Mouse (Mus musculus) regulatory T cell (primary cell): Measurements from ENCODE around the gene Megf9.

Experiments used
- in situ Hi-C: fragments of 300-600 bp; cut with MboI, MseI; formaldehyde crosslinking; loops from one replicate; pipeline ENCODE4 v1.15.1; 2025; ENCODE audit warnings: high pct_unique_total_duplicates

Megf9 gene

DNA sequence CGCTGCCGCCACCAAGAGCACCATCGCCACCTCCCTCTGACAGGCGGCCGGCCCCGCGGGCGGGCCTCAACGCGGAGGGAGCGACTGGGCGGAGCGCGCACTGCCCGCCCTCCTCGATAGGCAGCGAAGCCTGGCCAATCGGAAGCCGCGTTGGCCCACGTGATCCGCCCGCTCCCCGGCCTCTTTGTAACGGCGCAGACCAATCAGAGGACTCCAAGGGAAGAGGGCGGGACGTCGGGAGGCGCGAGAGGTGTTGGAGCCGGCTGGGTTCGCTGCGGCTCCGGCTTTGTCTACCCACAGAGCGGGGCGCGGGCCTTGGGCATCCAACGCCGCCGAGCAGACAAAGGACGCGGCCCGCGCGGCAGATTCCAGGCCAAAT is at the start of gene Megf9:
TSS of gene Megf9 (minus strand) at position 105 of the 379 bp plus-strand sequence.
- in situ Hi-C loops: loop anchor here (5.0 kb wide), 2 partner anchors 123 to 1662 kb away; partner anchors contain the start of gene Cdk5rap2

GRCm38 (mm10) chr4:70579654-70580053 is 44.9 kb upstream of the Megf9 start:
- in situ Hi-C loops: no loop called here

GRCm38 (mm10) chr4:70578301-70578700 is 43.5 kb upstream of the Megf9 start:
- in situ Hi-C loops: no loop called here

GRCm38 (mm10) chr4:70576096-70576495 is 41.3 kb upstream of the Megf9 start:
- in situ Hi-C loops: no loop called here

GRCm38 (mm10) chr4:70573926-70574325 is 39.1 kb upstream of the Megf9 start:
- in situ Hi-C loops: no loop called here

DNA sequence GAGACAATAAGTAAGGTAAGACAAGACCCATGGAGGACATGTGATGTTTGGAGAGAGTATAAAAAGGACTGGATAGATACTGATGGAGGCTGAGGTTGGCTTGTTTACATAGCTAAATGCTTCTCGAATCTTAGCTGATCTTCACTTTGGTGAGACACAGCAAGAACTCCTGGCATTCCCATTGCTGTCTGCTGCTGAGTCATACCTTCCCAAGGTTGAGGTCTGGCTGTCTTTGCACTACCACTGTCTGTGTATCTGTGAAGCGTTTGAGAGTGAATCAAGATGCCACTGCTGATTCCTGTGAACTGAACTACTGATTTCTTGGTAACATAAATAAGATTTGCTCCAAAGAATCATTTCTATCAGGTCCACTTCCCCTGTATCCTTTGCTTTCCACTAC is 19.1 kb upstream of the Megf9 start:
- in situ Hi-C loops: no loop called here

DNA sequence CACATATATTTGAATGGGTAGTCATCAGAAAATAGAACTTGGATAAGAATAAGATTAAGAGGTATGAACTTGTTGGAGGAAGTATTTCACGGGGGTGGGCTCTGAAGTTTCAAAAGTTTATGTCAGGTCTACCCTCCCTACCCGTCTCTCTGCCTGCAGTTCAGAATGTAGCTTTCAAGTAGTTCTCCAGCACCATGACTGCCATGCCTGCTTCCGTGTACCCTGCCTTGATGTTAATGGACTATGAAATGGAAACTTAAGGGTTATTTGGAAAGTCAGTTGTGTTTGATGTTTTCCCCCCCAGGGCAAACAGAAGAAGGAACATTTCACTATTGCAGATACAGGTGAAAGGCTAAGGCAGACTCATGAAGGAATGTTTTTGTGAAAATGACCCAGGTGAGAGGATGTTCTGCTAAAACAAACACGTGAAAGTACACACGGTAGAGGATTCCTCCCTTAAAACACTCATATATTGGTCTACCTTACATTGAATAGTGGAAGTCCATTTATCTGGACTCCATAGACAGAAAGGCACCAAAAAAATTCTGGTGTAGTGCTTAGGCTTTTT is 18.5 kb upstream of the Megf9 start:
- in situ Hi-C loops: no loop called here

DNA sequence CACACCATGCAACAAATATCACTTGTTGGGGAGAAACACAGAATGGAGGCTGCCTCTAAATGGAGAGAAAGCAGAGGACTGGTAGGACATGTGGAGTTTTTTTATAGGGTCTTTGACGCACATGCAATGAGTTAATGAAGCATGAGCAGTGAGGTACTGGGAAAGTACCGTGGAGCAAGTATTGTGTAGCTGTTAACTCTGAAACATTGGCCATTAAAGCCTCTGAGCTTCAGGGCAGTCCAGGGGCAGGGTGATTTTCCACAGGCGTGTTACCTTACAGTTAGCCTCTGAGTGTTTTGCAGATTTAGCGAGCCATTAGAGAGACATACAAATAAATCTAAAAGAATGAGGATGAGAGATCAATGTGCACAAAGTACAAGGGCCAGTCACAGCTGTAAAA is 17.3 kb upstream of the Megf9 start:
- in situ Hi-C loops: no loop called here

DNA sequence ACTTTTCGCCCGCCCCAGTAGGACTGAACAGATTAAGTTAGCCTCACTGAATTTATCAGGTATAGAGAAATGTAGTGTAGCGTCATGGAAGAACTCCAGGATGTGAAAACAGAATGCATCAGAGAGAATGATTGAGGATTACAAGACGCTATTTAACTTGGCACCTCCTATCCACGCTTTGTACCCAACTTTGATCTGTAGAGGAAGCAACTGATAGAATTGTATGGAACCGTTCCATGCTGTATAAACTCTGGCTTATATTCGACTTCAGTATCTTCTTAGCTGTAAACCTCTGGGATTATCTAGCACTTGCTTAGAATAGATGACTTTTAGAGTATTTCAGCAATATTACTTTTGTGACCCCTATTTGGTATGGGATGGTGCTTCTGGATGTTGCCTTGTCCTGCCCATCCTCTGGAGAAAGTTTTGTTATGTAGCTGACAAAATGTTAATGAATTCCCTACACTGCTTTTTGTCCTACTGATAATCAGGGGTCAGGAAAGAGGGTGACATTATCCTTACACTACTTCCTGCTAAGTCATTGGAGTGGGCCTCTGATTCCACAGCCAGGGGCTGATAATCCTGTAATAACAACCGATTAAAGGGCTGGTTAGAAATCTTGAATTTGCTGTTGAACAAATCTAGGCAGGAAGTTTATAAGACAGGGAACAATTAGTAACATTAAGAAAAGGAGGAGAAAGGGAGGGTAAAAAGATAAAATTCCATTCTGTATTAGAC is 12.8 kb upstream of the Megf9 start:
- in situ Hi-C loops: no loop called here

DNA sequence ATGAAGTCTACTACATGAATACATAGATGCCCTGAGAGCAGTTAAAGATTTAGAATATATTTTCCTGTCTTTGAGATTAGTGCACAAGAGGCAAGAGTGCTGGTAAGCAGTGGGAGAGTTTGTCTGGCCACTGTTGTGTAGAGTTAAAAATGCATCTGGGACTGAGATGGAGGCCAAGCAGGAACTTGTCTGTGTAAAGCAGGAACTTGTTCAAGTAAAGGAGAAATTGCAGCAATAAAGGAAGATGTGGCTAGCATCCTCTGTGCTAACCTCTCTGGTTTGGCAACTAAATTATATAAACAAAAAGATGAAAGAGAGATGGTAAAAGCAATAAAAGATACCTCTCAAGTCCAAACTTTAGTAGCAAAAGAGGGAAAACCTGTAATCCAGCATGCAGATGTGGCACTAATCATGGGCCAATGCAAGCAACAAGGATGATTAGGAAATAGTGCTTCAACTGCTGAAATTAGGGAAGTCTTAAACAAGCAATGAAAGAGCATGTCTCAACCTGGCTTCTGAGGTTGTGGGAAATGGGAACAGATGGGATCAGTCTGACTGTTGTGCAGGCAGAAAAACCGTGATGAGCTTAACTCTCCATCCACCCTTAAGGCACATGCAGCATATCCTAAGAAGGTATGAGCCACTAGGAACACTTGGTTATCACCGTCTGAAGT is 11.2 kb upstream of the Megf9 start:
- in situ Hi-C loops: no loop called here

- in situ Hi-C loops: no loop called here
These were observed 9.6 kb upstream of the Megf9 start for GRCm38 (mm10) chr4:70544390-70544789.

GRCm38 (mm10) chr4:70542387-70542786 is 7.6 kb upstream of the Megf9 start:
- in situ Hi-C loops: no loop called here

DNA sequence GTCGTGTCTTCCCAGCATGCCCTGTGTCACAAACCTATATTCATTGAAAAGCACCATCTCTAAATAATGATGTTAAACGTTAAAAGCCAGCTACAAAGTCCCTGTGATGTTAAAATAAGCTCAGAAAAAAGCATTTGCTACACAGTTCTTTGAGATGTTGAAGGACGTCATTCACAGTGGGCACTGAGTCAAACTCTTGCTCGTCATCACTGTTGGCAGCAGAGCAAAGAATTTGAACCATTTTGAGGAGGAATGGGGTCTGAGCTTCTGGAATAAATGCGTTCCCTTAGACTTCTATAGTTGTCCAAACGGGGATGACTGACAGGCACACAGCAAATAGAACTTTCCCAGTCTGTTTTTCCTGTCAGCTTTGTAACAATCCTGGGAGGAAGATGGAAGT is 5.9 kb upstream of the Megf9 start:
- in situ Hi-C loops: no loop called here

GRCm38 (mm10) chr4:70536661-70537580 is 2.1 kb upstream of the Megf9 start:
- in situ Hi-C loops: loop anchor here (5.0 kb wide), 1 partner anchor 125 kb away; the partner anchor contains the start of gene Cdk5rap2

- in situ Hi-C loops: loop anchor here (5.0 kb wide), 1 partner anchor 124 kb away; the partner anchor contains the start of gene Cdk5rap2
These were observed 1.0 kb upstream of the Megf9 start for GRCm38 (mm10) chr4:70535711-70536311.

GRCm38 (mm10) chr4:70535289-70535688 is 494 bp upstream of the Megf9 start:
- in situ Hi-C loops: loop anchor here (5.0 kb wide), 1 partner anchor 123 kb away; the partner anchor contains the start of gene Cdk5rap2

DNA sequence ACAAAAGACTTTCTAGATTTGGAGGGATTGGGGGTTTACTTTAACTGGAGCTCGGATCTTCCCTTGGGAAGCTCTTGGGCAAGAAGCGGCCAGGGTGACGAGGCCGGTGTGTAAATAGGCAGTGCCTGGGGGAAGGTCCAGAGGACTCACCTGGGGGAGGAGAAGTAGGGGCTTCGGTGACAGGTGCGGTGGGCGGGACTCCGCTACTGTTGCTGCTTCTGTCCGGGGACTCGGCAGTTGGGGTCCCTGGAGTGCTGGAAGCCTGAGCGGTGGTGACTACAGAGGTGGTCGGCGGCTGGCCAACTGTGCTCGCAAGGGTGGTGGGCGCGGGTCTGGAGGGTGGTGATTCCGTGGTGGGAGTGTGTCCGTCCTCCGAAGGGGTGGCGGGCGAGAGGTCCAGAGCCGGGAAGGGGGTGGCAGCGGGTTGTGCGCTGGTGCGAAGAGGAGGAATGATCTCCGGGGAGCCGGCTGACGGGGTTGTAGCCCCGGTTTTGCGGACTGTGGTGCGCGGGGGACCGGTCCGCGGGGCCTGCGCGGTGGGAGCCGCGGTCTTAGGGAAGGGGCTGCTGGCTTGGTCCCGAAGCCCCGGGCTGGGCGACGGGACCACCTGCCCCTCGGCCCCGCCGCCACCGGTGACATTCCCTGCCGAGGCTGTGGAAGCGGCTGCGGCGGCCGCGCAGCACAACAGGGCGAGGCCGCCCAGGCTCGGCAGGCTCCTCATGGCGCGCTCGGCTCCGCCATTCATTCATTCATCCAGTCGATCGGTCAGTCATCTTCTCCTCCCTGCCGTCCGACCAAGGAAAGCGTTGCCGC is 511 bp downstream of the Megf9 start:
- in situ Hi-C loops: loop anchor here (5.0 kb wide), 1 partner anchor 1663 kb away; no protein-coding TSS in a partner anchor

DNA sequence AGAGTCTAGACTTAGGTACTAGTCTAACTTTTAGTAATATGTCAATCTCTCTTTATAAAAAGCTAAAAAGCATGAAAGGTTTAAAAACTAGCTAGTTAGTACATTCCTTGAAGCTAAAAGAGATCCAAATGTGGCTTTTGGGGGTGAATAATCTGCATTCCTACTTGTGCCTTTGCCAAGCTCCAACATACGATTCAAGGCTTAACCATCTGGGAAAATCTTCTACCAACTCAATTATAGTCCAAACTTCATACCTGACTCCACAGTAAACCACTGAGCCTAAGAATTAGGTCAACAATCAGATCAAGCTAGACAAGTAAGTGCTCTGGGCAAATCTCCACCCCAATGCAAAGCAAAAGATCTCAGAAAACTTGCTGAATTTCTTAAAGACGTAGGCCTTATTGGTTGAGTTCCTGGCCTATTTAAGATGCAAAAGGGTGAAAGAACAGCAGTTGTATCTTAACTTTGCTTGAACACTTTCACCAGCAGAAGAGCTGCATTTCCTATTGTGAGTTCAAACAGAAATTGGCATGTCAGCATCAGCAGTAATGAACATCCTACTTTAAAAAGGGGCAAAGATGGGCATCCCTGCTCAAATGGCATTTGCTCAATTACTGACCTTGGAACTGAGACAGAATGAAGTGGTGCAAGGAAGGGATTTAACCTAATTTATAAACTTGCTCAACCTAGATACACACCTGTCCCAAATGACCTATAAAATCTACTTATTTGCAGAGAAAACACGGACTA is 1.6 kb downstream of the Megf9 start:
- in situ Hi-C loops: loop anchor here (5.0 kb wide), 1 partner anchor 1664 kb away; no protein-coding TSS in a partner anchor

- in situ Hi-C loops: loop anchor here (5.0 kb wide), 1 partner anchor 1666 kb away; no protein-coding TSS in a partner anchor
These were observed 3.8 kb downstream of the Megf9 start for GRCm38 (mm10) chr4:70531021-70531420.
